Mouse (Mus musculus): Measurements from ENCODE around the gene Dmap1. TPM values are rescaled to one million over a fixed set of nuclear protein-coding genes. Genes with fewer than 3 reads are reported as not detected.

Dmap1 gene
- total RNA-seq, 1 experiment, result 53.6 TPM

GRCm38 (mm10) chr4:117669874-117670273 is 12.2 kb downstream of the Dmap1 start:
- Histone ChIP-seq H3K9me3 (ENCODE audit: control insufficient read depth, insufficient read depth, low read depth, low read length) (no peaks in the 10 kb centered on the region), H3K4me3 (ENCODE audit: insufficient read depth in 1 of 2, low read depth in 1 of 2, low read length in 2 of 2, poor library complexity in 1 of 2, severe bottlenecking in 1 of 2) (no peak overlapping the region), H3K36me3 (ENCODE audit: control insufficient read depth, insufficient read depth, low read length, poor library complexity, severe bottlenecking) (peaks cover 18% of the 10 kb centered on the region), H3K9ac (ENCODE audit: insufficient read depth, low read depth, low read length, poor library complexity, severe bottlenecking) (no peak overlapping the region), H3K4me1 (ENCODE audit: control insufficient read depth in 2 of 2, insufficient read depth in 2 of 2, low read length in 2 of 2, poor library complexity in 1 of 2) (peaks cover 0 to 3% of the 10 kb centered on the region in 2 experiments; a peak in 1 of 4 replicates), H3K27ac (ENCODE audit: insufficient read depth, low read depth, low read length, poor library complexity, severe bottlenecking) (no peak overlapping the region)
- TF ChIP-seq MAFK (IDR thresholded peaks at IDR 0.05; ENCODE audit: insufficient read depth, low read depth, low read length) (no peak), ZNF384 (IDR thresholded peaks at IDR 0.05; ENCODE audit: low read depth, low read length) (no peak), HCFC1 (IDR thresholded peaks at IDR 0.05; ENCODE audit: borderline replicate concordance, insufficient read depth, low read length) (no peak), CHD2 (IDR thresholded peaks at IDR 0.05; ENCODE audit: low read depth, low read length) (no peak), ZC3H11A (IDR thresholded peaks at IDR 0.05; ENCODE audit: borderline replicate concordance, low read depth, low read length) (no peak)
- no peak for DNase-seq (ENCODE audit: low read depth, low spot score)
- in situ Hi-C loops (cut with MboI; ENCODE audit: low sequenced_read_pairs in 2 of 2, unreplicated experiment in 2 of 2), result no loop called here

- Histone ChIP-seq H3K36me3 (ENCODE audit: control insufficient read depth, insufficient read depth, low read length, poor library complexity, severe bottlenecking) (peaks cover 4% of the 10 kb centered on the region; the same call in 1 of the 2 replicates), H3K27ac (ENCODE audit: insufficient read depth, low read depth, low read length, poor library complexity, severe bottlenecking) (no peak overlapping the region), H3K4me3 (ENCODE audit: insufficient read depth in 1 of 2, low read depth in 1 of 2, low read length in 2 of 2, poor library complexity in 1 of 2, severe bottlenecking in 1 of 2) (no peak overlapping the region), H3K9me3 (ENCODE audit: control insufficient read depth, insufficient read depth, low read depth, low read length) (no peaks in the 10 kb centered on the region), H3K9ac (ENCODE audit: insufficient read depth, low read depth, low read length, poor library complexity, severe bottlenecking) (no peak overlapping the region; the same call in 1 of the 2 replicates), H3K4me1 (ENCODE audit: control insufficient read depth in 2 of 2, insufficient read depth in 2 of 2, low read length in 2 of 2, poor library complexity in 1 of 2) (no peaks in the 10 kb centered on the region)
- no peak for TF ChIP-seq MAFK (IDR thresholded peaks at IDR 0.05; ENCODE audit: insufficient read depth, low read depth, low read length)
- no peak for TF ChIP-seq ZNF384 (IDR thresholded peaks at IDR 0.05; ENCODE audit: low read depth, low read length)
- TF ChIP-seq HCFC1 (IDR thresholded peaks at IDR 0.05; ENCODE audit: borderline replicate concordance, insufficient read depth, low read length), result no peak
- TF ChIP-seq CHD2 (IDR thresholded peaks at IDR 0.05; ENCODE audit: low read depth, low read length), result no peak
- no peak for TF ChIP-seq ZC3H11A (IDR thresholded peaks at IDR 0.05; ENCODE audit: borderline replicate concordance, low read depth, low read length)
- DNase-seq (ENCODE audit: low read depth, low spot score), result no peak
- in situ Hi-C loops (cut with MboI; ENCODE audit: low sequenced_read_pairs in 2 of 2, unreplicated experiment in 2 of 2), result no loop called here
Observed at GRCm38 (mm10) chr4:117666054-117666453, 16.0 kb downstream of the Dmap1 start.

DNA sequence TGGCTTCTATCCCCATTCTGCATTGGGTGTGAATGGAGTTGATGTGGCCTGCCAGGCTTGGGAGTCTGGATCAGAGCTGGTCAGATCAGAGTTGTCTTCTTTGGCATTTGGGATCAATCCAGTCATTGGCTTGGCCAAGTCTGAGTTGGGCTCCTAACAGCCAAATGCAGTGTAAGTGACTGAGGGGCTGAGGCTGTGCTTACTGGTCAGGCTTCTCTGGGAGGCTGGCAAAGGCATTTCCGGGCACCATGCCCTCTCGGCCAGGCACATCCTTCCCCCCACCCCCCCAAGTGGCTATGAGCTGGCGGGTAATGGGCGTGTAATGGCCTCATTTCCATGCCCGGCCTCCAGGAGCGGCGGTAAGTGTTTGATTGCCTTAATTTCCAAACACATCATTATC is 16.5 kb downstream of the Dmap1 start:
- no peak for DNase-seq (ENCODE audit: low read depth, low spot score)
- H3K4me3 ChIP-seq (ENCODE audit: insufficient read depth in 1 of 2, low read depth in 1 of 2, low read length in 2 of 2, poor library complexity in 1 of 2, severe bottlenecking in 1 of 2), result no peak overlapping the region
- in situ Hi-C loops (cut with MboI; ENCODE audit: low sequenced_read_pairs in 2 of 2, unreplicated experiment in 2 of 2), result no loop called here
- H3K9ac ChIP-seq (ENCODE audit: insufficient read depth, low read depth, low read length, poor library complexity, severe bottlenecking), result no peak overlapping the region
- H3K4me1 ChIP-seq (ENCODE audit: control insufficient read depth in 2 of 2, insufficient read depth in 2 of 2, low read length in 2 of 2, poor library complexity in 1 of 2), result no peaks in the 10 kb centered on the region
- no peak overlapping the region for H3K27ac ChIP-seq (ENCODE audit: insufficient read depth, low read depth, low read length, poor library complexity, severe bottlenecking)
- H3K36me3 ChIP-seq (ENCODE audit: control insufficient read depth, insufficient read depth, low read length, poor library complexity, severe bottlenecking), result peaks cover 4% of the 10 kb centered on the region; the same call in 1 of the 2 replicates
- H3K9me3 ChIP-seq (ENCODE audit: control insufficient read depth, insufficient read depth, low read depth, low read length), result no peaks in the 10 kb centered on the region
- TF ChIP-seq MAFK (IDR thresholded peaks at IDR 0.05; ENCODE audit: insufficient read depth, low read depth, low read length), result no peak
- no peak for TF ChIP-seq ZC3H11A (IDR thresholded peaks at IDR 0.05; ENCODE audit: borderline replicate concordance, low read depth, low read length)
- TF ChIP-seq CHD2 (IDR thresholded peaks at IDR 0.05; ENCODE audit: low read depth, low read length), result no peak
- TF ChIP-seq HCFC1 (IDR thresholded peaks at IDR 0.05; ENCODE audit: borderline replicate concordance, insufficient read depth, low read length), result no peak
- TF ChIP-seq ZNF384 (IDR thresholded peaks at IDR 0.05; ENCODE audit: low read depth, low read length), result no peak

GRCm38 (mm10) chr4:117664411-117665137 is 17.5 kb downstream of the Dmap1 start:
- H3K4me1 ChIP-seq (ENCODE audit: control insufficient read depth in 2 of 2, insufficient read depth in 2 of 2, low read length in 2 of 2, poor library complexity in 1 of 2), result no peaks in the 10 kb centered on the region
- H3K9ac ChIP-seq (ENCODE audit: insufficient read depth, low read depth, low read length, poor library complexity, severe bottlenecking), result no peak overlapping the region
- in situ Hi-C loops (cut with MboI; ENCODE audit: low sequenced_read_pairs in 2 of 2, unreplicated experiment in 2 of 2), result no loop called here
- H3K27ac ChIP-seq (ENCODE audit: insufficient read depth, low read depth, low read length, poor library complexity, severe bottlenecking), result no peak overlapping the region
- H3K36me3 ChIP-seq (ENCODE audit: control insufficient read depth, insufficient read depth, low read length, poor library complexity, severe bottlenecking), result peaks cover 4% of the 10 kb centered on the region; the same call in 1 of the 2 replicates
- no peak for DNase-seq (ENCODE audit: low read depth, low spot score)
- H3K9me3 ChIP-seq (ENCODE audit: control insufficient read depth, insufficient read depth, low read depth, low read length), result no peaks in the 10 kb centered on the region
- H3K4me3 ChIP-seq (ENCODE audit: insufficient read depth in 1 of 2, low read depth in 1 of 2, low read length in 2 of 2, poor library complexity in 1 of 2, severe bottlenecking in 1 of 2), result no peak overlapping the region
- TF ChIP-seq MAFK (IDR thresholded peaks at IDR 0.05; ENCODE audit: insufficient read depth, low read depth, low read length), result no peak
- TF ChIP-seq ZNF384 (IDR thresholded peaks at IDR 0.05; ENCODE audit: low read depth, low read length), result no peak
- no peak for TF ChIP-seq ZC3H11A (IDR thresholded peaks at IDR 0.05; ENCODE audit: borderline replicate concordance, low read depth, low read length)
- no peak for TF ChIP-seq HCFC1 (IDR thresholded peaks at IDR 0.05; ENCODE audit: borderline replicate concordance, insufficient read depth, low read length)
- TF ChIP-seq CHD2 (IDR thresholded peaks at IDR 0.05; ENCODE audit: low read depth, low read length), result no peak

Data from ES-E14 (cell line).